Mouse (Mus musculus): ENCODE results near the gene Med26. TPM values are rescaled to one million over a fixed set of nuclear protein-coding genes. Genes with fewer than 3 reads are reported as not detected.

Gene Med26
- total RNA-seq, 1 experiment: 15.3 TPM

- Histone ChIP-seq H3K9me3 (ENCODE audit: control insufficient read depth, insufficient read depth, low read depth, low read length) (no peaks in the 10 kb centered on the region), H3K4me1 (ENCODE audit: control insufficient read depth in 2 of 2, insufficient read depth in 2 of 2, low read length in 2 of 2, poor library complexity in 1 of 2) (peaks cover 3 to 7% of the 10 kb centered on the region in 2 experiments; a peak in 2 of 4 replicates), H3K27ac (ENCODE audit: insufficient read depth, low read depth, low read length, poor library complexity, severe bottlenecking) (no peak overlapping the region), H3K9ac (ENCODE audit: insufficient read depth, low read depth, low read length, poor library complexity, severe bottlenecking) (no peak overlapping the region), H3K36me3 (ENCODE audit: control insufficient read depth, insufficient read depth, low read length, poor library complexity, severe bottlenecking) (peaks cover 5% of the 10 kb centered on the region; the same call in 1 of the 2 replicates), H3K4me3 (ENCODE audit: insufficient read depth in 1 of 2, low read depth in 1 of 2, low read length in 2 of 2, poor library complexity in 1 of 2, severe bottlenecking in 1 of 2) (no peak overlapping the region)
- in situ Hi-C loops (cut with MboI; ENCODE audit: low sequenced_read_pairs in 2 of 2, unreplicated experiment in 2 of 2): no loop called here
- no peak for TF ChIP-seq ZC3H11A (IDR thresholded peaks at IDR 0.05; ENCODE audit: borderline replicate concordance, low read depth, low read length)
- no peak for TF ChIP-seq CHD2 (IDR thresholded peaks at IDR 0.05; ENCODE audit: low read depth, low read length)
- no peak for TF ChIP-seq HCFC1 (IDR thresholded peaks at IDR 0.05; ENCODE audit: borderline replicate concordance, insufficient read depth, low read length)
- no peak for TF ChIP-seq MAFK (IDR thresholded peaks at IDR 0.05; ENCODE audit: insufficient read depth, low read depth, low read length)
- no peak for TF ChIP-seq ZNF384 (IDR thresholded peaks at IDR 0.05; ENCODE audit: low read depth, low read length)
- DNase-seq (ENCODE audit: low read depth, low spot score): no peak
These were observed 39.7 kb upstream of the Med26 start for GRCm38 (mm10) chr8:72587806-72588205.

- Histone ChIP-seq H3K4me1 (ENCODE audit: control insufficient read depth in 2 of 2, insufficient read depth in 2 of 2, low read length in 2 of 2, poor library complexity in 1 of 2) (peaks cover 3 to 7% of the 10 kb centered on the region in 2 experiments; a peak in 2 of 4 replicates), H3K27ac (ENCODE audit: insufficient read depth, low read depth, low read length, poor library complexity, severe bottlenecking) (no peak overlapping the region), H3K9me3 (ENCODE audit: control insufficient read depth, insufficient read depth, low read depth, low read length) (no peaks in the 10 kb centered on the region), H3K4me3 (ENCODE audit: insufficient read depth in 1 of 2, low read depth in 1 of 2, low read length in 2 of 2, poor library complexity in 1 of 2, severe bottlenecking in 1 of 2) (no peak overlapping the region), H3K9ac (ENCODE audit: insufficient read depth, low read depth, low read length, poor library complexity, severe bottlenecking) (no peak overlapping the region), H3K36me3 (ENCODE audit: control insufficient read depth, insufficient read depth, low read length, poor library complexity, severe bottlenecking) (peaks cover 12% of the 10 kb centered on the region; the same call in 1 of the 2 replicates)
- no peak for DNase-seq (ENCODE audit: low read depth, low spot score)
- in situ Hi-C loops (cut with MboI; ENCODE audit: low sequenced_read_pairs in 2 of 2, unreplicated experiment in 2 of 2): no loop called here
- TF ChIP-seq ZC3H11A (IDR thresholded peaks at IDR 0.05; ENCODE audit: borderline replicate concordance, low read depth, low read length): no peak
- TF ChIP-seq HCFC1 (IDR thresholded peaks at IDR 0.05; ENCODE audit: borderline replicate concordance, insufficient read depth, low read length): no peak
- TF ChIP-seq MAFK (IDR thresholded peaks at IDR 0.05; ENCODE audit: insufficient read depth, low read depth, low read length): no peak
- TF ChIP-seq CHD2 (IDR thresholded peaks at IDR 0.05; ENCODE audit: low read depth, low read length): no peak
- no peak for TF ChIP-seq ZNF384 (IDR thresholded peaks at IDR 0.05; ENCODE audit: low read depth, low read length)
These were observed 36.3 kb upstream of the Med26 start for GRCm38 (mm10) chr8:72584390-72584789.

- H3K27ac ChIP-seq (ENCODE audit: insufficient read depth, low read depth, low read length, poor library complexity, severe bottlenecking): no peak overlapping the region
- in situ Hi-C loops (cut with MboI; ENCODE audit: low sequenced_read_pairs in 2 of 2, unreplicated experiment in 2 of 2): no loop called here
- no peak for DNase-seq (ENCODE audit: low read depth, low spot score)
- peaks cover 3 to 7% of the 10 kb centered on the region in 2 experiments; a peak in 2 of 4 replicates for H3K4me1 ChIP-seq (ENCODE audit: control insufficient read depth in 2 of 2, insufficient read depth in 2 of 2, low read length in 2 of 2, poor library complexity in 1 of 2)
- H3K4me3 ChIP-seq (ENCODE audit: insufficient read depth in 1 of 2, low read depth in 1 of 2, low read length in 2 of 2, poor library complexity in 1 of 2, severe bottlenecking in 1 of 2): no peak overlapping the region
- no peak for TF ChIP-seq CHD2 (IDR thresholded peaks at IDR 0.05; ENCODE audit: low read depth, low read length)
- TF ChIP-seq ZNF384 (IDR thresholded peaks at IDR 0.05; ENCODE audit: low read depth, low read length): no peak
- TF ChIP-seq HCFC1 (IDR thresholded peaks at IDR 0.05; ENCODE audit: borderline replicate concordance, insufficient read depth, low read length): no peak
- TF ChIP-seq MAFK (IDR thresholded peaks at IDR 0.05; ENCODE audit: insufficient read depth, low read depth, low read length): no peak
- TF ChIP-seq ZC3H11A (IDR thresholded peaks at IDR 0.05; ENCODE audit: borderline replicate concordance, low read depth, low read length): no peak
- 0 out of 2 replicates have a peak overlapping the region, but pooled peaks have one; percentile 23 for H3K9ac ChIP-seq (ENCODE audit: insufficient read depth, low read depth, low read length, poor library complexity, severe bottlenecking)
- no peaks in the 10 kb centered on the region for H3K9me3 ChIP-seq (ENCODE audit: control insufficient read depth, insufficient read depth, low read depth, low read length)
- H3K36me3 ChIP-seq (ENCODE audit: control insufficient read depth, insufficient read depth, low read length, poor library complexity, severe bottlenecking): peaks cover 12% of the 10 kb centered on the region; the same call in 1 of the 2 replicates
These were observed 35.1 kb upstream of the Med26 start for GRCm38 (mm10) chr8:72583056-72583771.

- in situ Hi-C loops (cut with MboI; ENCODE audit: low sequenced_read_pairs in 2 of 2, unreplicated experiment in 2 of 2): no loop called here
- no peaks in the 10 kb centered on the region for H3K9me3 ChIP-seq (ENCODE audit: control insufficient read depth, insufficient read depth, low read depth, low read length)
- no peak for DNase-seq (ENCODE audit: low read depth, low spot score)
- no peak overlapping the region for H3K9ac ChIP-seq (ENCODE audit: insufficient read depth, low read depth, low read length, poor library complexity, severe bottlenecking)
- H3K4me1 ChIP-seq (ENCODE audit: control insufficient read depth in 2 of 2, insufficient read depth in 2 of 2, low read length in 2 of 2, poor library complexity in 1 of 2): peaks cover 2 to 7% of the 10 kb centered on the region in 2 experiments; a peak in 2 of 4 replicates
- H3K36me3 ChIP-seq (ENCODE audit: control insufficient read depth, insufficient read depth, low read length, poor library complexity, severe bottlenecking): peaks cover 8% of the 10 kb centered on the region; the same call in 1 of the 2 replicates
- TF ChIP-seq ZNF384 (IDR thresholded peaks at IDR 0.05; ENCODE audit: low read depth, low read length): no peak
- TF ChIP-seq MAFK (IDR thresholded peaks at IDR 0.05; ENCODE audit: insufficient read depth, low read depth, low read length): no peak
- TF ChIP-seq HCFC1 (IDR thresholded peaks at IDR 0.05; ENCODE audit: borderline replicate concordance, insufficient read depth, low read length): no peak
- TF ChIP-seq ZC3H11A (IDR thresholded peaks at IDR 0.05; ENCODE audit: borderline replicate concordance, low read depth, low read length): no peak
- TF ChIP-seq CHD2 (IDR thresholded peaks at IDR 0.05; ENCODE audit: low read depth, low read length): no peak
- H3K4me3 ChIP-seq (ENCODE audit: insufficient read depth in 1 of 2, low read depth in 1 of 2, low read length in 2 of 2, poor library complexity in 1 of 2, severe bottlenecking in 1 of 2): no peak overlapping the region
- no peak overlapping the region for H3K27ac ChIP-seq (ENCODE audit: insufficient read depth, low read depth, low read length, poor library complexity, severe bottlenecking)
These were observed 31.3 kb upstream of the Med26 start for GRCm38 (mm10) chr8:72579374-72579773.
